ENCODE assay signal across 18 mouse cellular contexts in the genomic region with DNA sequence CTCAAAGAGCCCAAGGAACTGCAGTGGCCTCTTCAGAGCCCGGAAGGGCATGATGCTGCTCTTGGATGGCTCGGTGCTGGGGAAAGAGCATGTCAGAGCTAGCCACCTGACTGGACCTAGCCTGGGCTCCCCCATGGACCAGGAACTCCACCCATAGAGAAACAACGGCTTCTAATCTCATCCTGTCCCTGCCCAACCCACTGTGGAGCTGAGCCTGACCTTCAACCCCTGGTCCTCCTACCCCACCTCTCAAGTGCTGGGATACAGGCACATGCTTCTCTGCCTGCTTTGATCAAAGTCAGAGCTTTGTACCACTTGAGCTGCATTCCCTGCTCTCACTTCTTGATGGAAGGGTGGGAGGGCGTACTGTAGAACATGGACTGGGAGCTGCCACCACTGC. TPM values are rescaled to one million over a fixed set of nuclear protein-coding genes. Genes with fewer than 3 reads are reported as not detected.
A peak's percentile ranks its signal among the peaks of the same experiment; 100 is the strongest.
DNase-seq lines count a peak whose midpoint lies in the region; ATAC-seq and TF ChIP-seq lines count a peak whose summit lies in the region.
"Had no signal": no experiment of that assay in that cellular context is flagged by ENCODE, and none has a peak within 500 bp of the region (broad histone marks: within the 10 kb centered on the region; RNA-seq: fewer than 3 reads in every experiment).

No protein-coding gene starts in this region.

- WGBS in intestine, embryonic 15.5 days, result 88% methylated on average over 4 of the region's 4 CpGs
- WGBS in intestine, embryonic 16.5 days, result 83% methylated on average over 4 of the region's 4 CpGs
- 79% methylated on average over 4 of the region's 4 CpGs for WGBS in intestine, postnatal 0 days
- WGBS in hindbrain, embryonic 13.5 days, result 91% methylated on average over 4 of the region's 4 CpGs
- 92% methylated on average over 4 of the region's 4 CpGs for WGBS in kidney, embryonic 15.5 days

- H3K36me3 ChIP-seq in intestine, embryonic 15.5 days, result peaks cover 44% of the 10 kb centered on the region
- H3K36me3 ChIP-seq in intestine, embryonic 16.5 days (ENCODE audit: control insufficient read depth, insufficient read depth, low read length), result peaks cover 15% of the 10 kb centered on the region
- H3K36me3 ChIP-seq in intestine, postnatal 0 days (ENCODE audit: control insufficient read depth, insufficient read depth), result peaks cover 48% of the 10 kb centered on the region
- peaks cover 96% of the 10 kb centered on the region for H3K36me3 ChIP-seq in hindbrain, embryonic 13.5 days
- H3K36me3 ChIP-seq in kidney, embryonic 15.5 days, result peaks cover 90% of the 10 kb centered on the region

- peak; percentile 42 for DNase-seq in yolk sac, embryonic 10.5 days (ENCODE audit: low spot score)
- no peak for DNase-seq in retina, embryonic 14.5 days (ENCODE audit: low spot score)
- no peak for DNase-seq in heart, adult 11 months
- DNase-seq: adrenal gland, adult 8-10 months; adrenal gland, postnatal 25 days; B cell, adult 2 months; cerebellum, adult 11 months; cerebellum, adult 11-12 months had no signal

- peak; percentile 59 for ATAC-seq in intestine, embryonic 15.5 days
- ATAC-seq in intestine, embryonic 16.5 days, result peak; percentile 71
- 0 out of 2 replicates have a peak, but pooled peaks have one; percentile 12 for ATAC-seq in intestine, postnatal 0 days
- no peak for ATAC-seq in hindbrain, embryonic 13.5 days (ENCODE audit: low FRiP score)
- ATAC-seq in kidney, embryonic 15.5 days (replicated peaks; ENCODE audit: low FRiP score), result no peak
- ATAC-seq: activated CD4-positive, CD25-positive, alpha-beta regulatory T cell, adult 4 months; CD4-positive, CD25-positive, alpha-beta regulatory T cell, adult 4 months; Patski had no signal

- H3K4me1 ChIP-seq in intestine, embryonic 15.5 days (replicated peaks), result no peaks in the 10 kb centered on the region
- H3K4me1 ChIP-seq in intestine, embryonic 16.5 days (ENCODE audit: control insufficient read depth, insufficient read depth, low read length), result no peaks in the 10 kb centered on the region
- H3K4me1 ChIP-seq in intestine, postnatal 0 days (replicated peaks; ENCODE audit: control insufficient read depth, insufficient read depth, low read length), result no peaks in the 10 kb centered on the region
- H3K4me1 ChIP-seq in hindbrain, embryonic 13.5 days (replicated peaks), result no peaks in the 10 kb centered on the region
- no peaks in the 10 kb centered on the region for H3K4me1 ChIP-seq in kidney, embryonic 15.5 days

- H3K9ac ChIP-seq in intestine, embryonic 15.5 days, result no peak overlapping the region
- H3K9ac ChIP-seq in intestine, embryonic 16.5 days (ENCODE audit: low read depth, low read length), result no peak overlapping the region
- no peak overlapping the region for H3K9ac ChIP-seq in intestine, postnatal 0 days (ENCODE audit: low read depth, low read length)
- H3K9ac ChIP-seq in hindbrain, embryonic 13.5 days, result no peak overlapping the region
- no peak overlapping the region for H3K9ac ChIP-seq in kidney, embryonic 15.5 days

- no peak overlapping the region for H3K27ac ChIP-seq in intestine, embryonic 15.5 days
- H3K27ac ChIP-seq in intestine, embryonic 16.5 days (ENCODE audit: low read length), result no peak overlapping the region
- no peak overlapping the region for H3K27ac ChIP-seq in intestine, postnatal 0 days (ENCODE audit: low read depth, low read length)
- H3K27ac ChIP-seq in hindbrain, embryonic 13.5 days, result no peak overlapping the region
- no peak overlapping the region for H3K27ac ChIP-seq in kidney, embryonic 15.5 days

- TF ChIP-seq CTCF in intestine, postnatal 0 days (IDR thresholded peaks at IDR 0.05; ENCODE audit: low read depth), result no peak

- no peak overlapping the region for H3K4me2 ChIP-seq in intestine, embryonic 15.5 days (replicated peaks)
- no peak overlapping the region for H3K4me2 ChIP-seq in intestine, embryonic 16.5 days (ENCODE audit: low read depth, low read length)
- no peak overlapping the region for H3K4me2 ChIP-seq in intestine, postnatal 0 days (replicated peaks; ENCODE audit: low read depth)
- no peak overlapping the region for H3K4me2 ChIP-seq in hindbrain, embryonic 13.5 days
- H3K4me2 ChIP-seq in kidney, embryonic 15.5 days, result no peak overlapping the region

- no peaks in the 10 kb centered on the region for H3K27me3 ChIP-seq in intestine, embryonic 15.5 days (replicated peaks)
- no peaks in the 10 kb centered on the region for H3K27me3 ChIP-seq in intestine, embryonic 16.5 days (replicated peaks; ENCODE audit: control insufficient read depth, insufficient read depth, low read length)
- no peaks in the 10 kb centered on the region for H3K27me3 ChIP-seq in intestine, postnatal 0 days (replicated peaks; ENCODE audit: control insufficient read depth, insufficient read depth, low read length)
- no peaks in the 10 kb centered on the region for H3K27me3 ChIP-seq in hindbrain, embryonic 13.5 days
- H3K27me3 ChIP-seq in kidney, embryonic 15.5 days, result no peaks in the 10 kb centered on the region
- H3K27me3 ChIP-seq: CH12.LX, Patski had no signal

- H3K9me3 ChIP-seq in intestine, embryonic 15.5 days, result no peaks in the 10 kb centered on the region
- no peaks in the 10 kb centered on the region for H3K9me3 ChIP-seq in intestine, embryonic 16.5 days (ENCODE audit: control insufficient read depth, low read length)
- no peaks in the 10 kb centered on the region for H3K9me3 ChIP-seq in intestine, postnatal 0 days (ENCODE audit: control insufficient read depth)
- H3K9me3 ChIP-seq in hindbrain, embryonic 13.5 days, result no peaks in the 10 kb centered on the region
- H3K9me3 ChIP-seq in kidney, embryonic 15.5 days (replicated peaks), result no peaks in the 10 kb centered on the region
- H3K9me3 ChIP-seq: G1E had no signal

- no peak overlapping the region for H3K4me3 ChIP-seq in intestine, embryonic 15.5 days (replicated peaks)
- H3K4me3 ChIP-seq in intestine, embryonic 16.5 days (ENCODE audit: low read length), result no peak overlapping the region
- no peak overlapping the region for H3K4me3 ChIP-seq in intestine, postnatal 0 days (ENCODE audit: low read depth, low read length)
- H3K4me3 ChIP-seq in hindbrain, embryonic 13.5 days, result no peak overlapping the region
- no peak overlapping the region for H3K4me3 ChIP-seq in kidney, embryonic 15.5 days (replicated peaks)

RNA-seq across cellular contexts. Expression of a gene that starts 14.8 kb away (rescaled TPM):
- polyA plus RNA-seq in intestine, embryonic 15.5 days (2015; fragmentation: Nextera tagmentation; extraction: Ambion mirVana), result 59.8 and 70.4 TPM in 2 replicates
- 79.0 and 86.2 TPM in 2 replicates for polyA plus RNA-seq in intestine, embryonic 16.5 days (2015; fragmentation: Nextera tagmentation; extraction: Ambion mirVana)
- polyA plus RNA-seq in intestine, postnatal 0 days (2015; fragmentation: Nextera tagmentation; extraction: Ambion mirVana), result 90.9 and 91.3 TPM in 2 replicates
- 24.2 TPM in 2 replicates for polyA plus RNA-seq in hindbrain, embryonic 13.5 days (2015; fragmentation: Nextera tagmentation; extraction: Ambion mirVana)
- polyA plus RNA-seq in kidney, embryonic 15.5 days (2015; fragmentation: Nextera tagmentation; extraction: Ambion mirVana), result 35.2 and 37.7 TPM in 2 replicates

RNA-seq across cellular contexts. Expression of a gene that starts 16.1 kb away (rescaled TPM):
- 5.0 and 5.6 TPM in 2 replicates for polyA plus RNA-seq in intestine, embryonic 15.5 days (2015; fragmentation: Nextera tagmentation; extraction: Ambion mirVana)
- polyA plus RNA-seq in intestine, embryonic 16.5 days (2015; fragmentation: Nextera tagmentation; extraction: Ambion mirVana), result 3.3 and 3.7 TPM in 2 replicates
- 2.6 and 2.8 TPM in 2 replicates for polyA plus RNA-seq in intestine, postnatal 0 days (2015; fragmentation: Nextera tagmentation; extraction: Ambion mirVana)
- 14.1 and 15.2 TPM in 2 replicates for polyA plus RNA-seq in hindbrain, embryonic 13.5 days (2015; fragmentation: Nextera tagmentation; extraction: Ambion mirVana)
- 7.2 and 8.6 TPM in 2 replicates for polyA plus RNA-seq in kidney, embryonic 15.5 days (2015; fragmentation: Nextera tagmentation; extraction: Ambion mirVana)

RNA-seq across cellular contexts. Expression of a gene that starts 25.3 kb away (rescaled TPM):
- 7.8 and 8.2 TPM in 2 replicates for polyA plus RNA-seq in intestine, embryonic 15.5 days (2015; fragmentation: Nextera tagmentation; extraction: Ambion mirVana)
- polyA plus RNA-seq in intestine, embryonic 16.5 days (2015; fragmentation: Nextera tagmentation; extraction: Ambion mirVana), result 8.3 and 9.8 TPM in 2 replicates
- polyA plus RNA-seq in intestine, postnatal 0 days (2015; fragmentation: Nextera tagmentation; extraction: Ambion mirVana), result 5.3 and 8.5 TPM in 2 replicates
- 11.9 and 14.6 TPM in 2 replicates for polyA plus RNA-seq in hindbrain, embryonic 13.5 days (2015; fragmentation: Nextera tagmentation; extraction: Ambion mirVana)
- 8.2 and 8.9 TPM in 2 replicates for polyA plus RNA-seq in kidney, embryonic 15.5 days (2015; fragmentation: Nextera tagmentation; extraction: Ambion mirVana)

RNA-seq across cellular contexts. Expression of a gene that starts 30.8 kb away (rescaled TPM):
- 10.6 and 11.1 TPM in 2 replicates for polyA plus RNA-seq in intestine, embryonic 15.5 days (2015; fragmentation: Nextera tagmentation; extraction: Ambion mirVana)
- 10.4 and 10.8 TPM in 2 replicates for polyA plus RNA-seq in intestine, embryonic 16.5 days (2015; fragmentation: Nextera tagmentation; extraction: Ambion mirVana)
- 2.8 and 3.4 TPM in 2 replicates for polyA plus RNA-seq in intestine, postnatal 0 days (2015; fragmentation: Nextera tagmentation; extraction: Ambion mirVana)
- 1.9 and 2.3 TPM in 2 replicates for polyA plus RNA-seq in hindbrain, embryonic 13.5 days (2015; fragmentation: Nextera tagmentation; extraction: Ambion mirVana)
- polyA plus RNA-seq in kidney, embryonic 15.5 days (2015; fragmentation: Nextera tagmentation; extraction: Ambion mirVana), result 11.5 and 13.2 TPM in 2 replicates

RNA-seq across cellular contexts. Expression of a gene that starts 51.1 kb away (rescaled TPM):
- polyA plus RNA-seq in intestine, embryonic 15.5 days (2015; fragmentation: Nextera tagmentation; extraction: Ambion mirVana), result 437 and 494 TPM in 2 replicates
- 329 and 361 TPM in 2 replicates for polyA plus RNA-seq in intestine, embryonic 16.5 days (2015; fragmentation: Nextera tagmentation; extraction: Ambion mirVana)
- 174 and 180 TPM in 2 replicates for polyA plus RNA-seq in intestine, postnatal 0 days (2015; fragmentation: Nextera tagmentation; extraction: Ambion mirVana)
- polyA plus RNA-seq in hindbrain, embryonic 13.5 days (2015; fragmentation: Nextera tagmentation; extraction: Ambion mirVana), result 400 TPM in 2 replicates
- polyA plus RNA-seq in kidney, embryonic 15.5 days (2015; fragmentation: Nextera tagmentation; extraction: Ambion mirVana), result 486 and 529 TPM in 2 replicates

Comparison
In these comparisons a context has a peak if more than half of its experiments do, and no peak if none do; other contexts are left out.
1. ATAC-seq: peak in intestine, embryonic 15.5 days (single experiment), intestine, embryonic 16.5 days (single experiment) and intestine, postnatal 0 days (single experiment); none in hindbrain, embryonic 13.5 days (single experiment) and kidney, embryonic 15.5 days (single experiment).